Mouse (Mus musculus): ENCODE data around the gene Nckap5.

DNA sequence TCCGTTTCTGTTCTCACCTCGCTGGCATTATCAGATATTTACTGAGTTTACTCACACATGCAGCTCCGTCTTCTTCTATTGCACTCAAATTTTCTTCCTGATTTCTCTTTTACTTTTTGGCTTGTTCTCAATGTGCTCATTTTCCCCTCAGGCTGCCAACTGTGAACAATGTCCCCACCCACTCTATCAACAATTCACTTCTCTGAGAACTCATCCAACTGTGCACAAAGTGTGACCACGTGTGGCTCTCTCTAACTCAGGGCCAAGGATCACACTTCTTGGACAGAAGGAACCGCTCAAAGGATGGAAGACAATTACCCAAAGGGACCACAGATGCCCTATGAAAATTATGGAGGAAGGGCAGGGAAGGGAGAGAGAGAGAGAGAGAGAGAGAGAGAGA lies 707.5 kb downstream of the Nckap5 start:
- TF ChIP-seq CTCF (conservative IDR thresholded peaks at IDR 0.05; ENCODE audit: insufficient read depth, insufficient read length, low read depth, low read length): no peak
- no peak for TF ChIP-seq POLR2A (IDR thresholded peaks at IDR 0.05; ENCODE audit: low read depth, low read length)
